Mouse (Mus musculus) B cell, adult 2 months (primary cell): ENCODE measurements at regions not wholly inside any gene's neighbourhood (a gene's known extent, or its start where the extent isn't known, plus 50 kb on each side); places are given as distances from the start of the nearest gene placed in this dataset.
"Not testable (repeated sequence)": the region's sequence is repeated elsewhere in the genome, so short reads cannot be mapped to it uniquely, and the experiment has no call there.

Experiments used
- DNase-seq, 2 experiments: peaks; one replicate each; pipeline ENCODE4 v3.0.0; 2022

- DNase-seq: no peak
Measured at GRCm38 (mm10) chr1:47299311-47299710, 406.7 kb upstream of the Slc39a10 start.

- DNase-seq: no peak
Measured at GRCm38 (mm10) chr1:47285639-47286038, 393.0 kb upstream of the Slc39a10 start.

GRCm38 (mm10) chr1:47278321-47279020, 385.8 kb upstream of the Slc39a10 start:
- DNase-seq: no peak

- no peak for DNase-seq
Measured at GRCm38 (mm10) chr1:47277839-47278238, 385.2 kb upstream of the Slc39a10 start.

DNA sequence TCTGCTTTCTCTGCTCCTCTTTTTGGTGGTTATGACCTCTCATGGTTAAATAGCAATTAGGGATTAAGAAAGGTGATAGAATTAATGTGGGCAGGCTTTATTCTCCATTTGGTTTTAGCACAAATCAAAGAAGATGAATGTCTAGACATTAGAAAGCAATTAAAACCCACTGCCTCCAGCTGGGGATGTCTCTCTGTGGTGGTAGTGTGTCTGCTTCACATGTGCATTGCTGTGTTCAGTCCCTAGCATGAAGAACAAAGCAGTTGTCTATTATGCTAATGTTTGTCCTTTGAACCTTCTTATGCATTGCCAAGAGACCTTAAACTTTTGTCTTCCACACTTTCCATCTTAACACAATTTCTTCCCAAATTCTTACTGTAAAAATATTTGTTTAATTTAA, 379.5 kb upstream of the Slc39a10 start:
- DNase-seq: no peak

- no peak for DNase-seq
Measured at GRCm38 (mm10) chr1:47263611-47264010, 371.0 kb upstream of the Slc39a10 start.

DNA sequence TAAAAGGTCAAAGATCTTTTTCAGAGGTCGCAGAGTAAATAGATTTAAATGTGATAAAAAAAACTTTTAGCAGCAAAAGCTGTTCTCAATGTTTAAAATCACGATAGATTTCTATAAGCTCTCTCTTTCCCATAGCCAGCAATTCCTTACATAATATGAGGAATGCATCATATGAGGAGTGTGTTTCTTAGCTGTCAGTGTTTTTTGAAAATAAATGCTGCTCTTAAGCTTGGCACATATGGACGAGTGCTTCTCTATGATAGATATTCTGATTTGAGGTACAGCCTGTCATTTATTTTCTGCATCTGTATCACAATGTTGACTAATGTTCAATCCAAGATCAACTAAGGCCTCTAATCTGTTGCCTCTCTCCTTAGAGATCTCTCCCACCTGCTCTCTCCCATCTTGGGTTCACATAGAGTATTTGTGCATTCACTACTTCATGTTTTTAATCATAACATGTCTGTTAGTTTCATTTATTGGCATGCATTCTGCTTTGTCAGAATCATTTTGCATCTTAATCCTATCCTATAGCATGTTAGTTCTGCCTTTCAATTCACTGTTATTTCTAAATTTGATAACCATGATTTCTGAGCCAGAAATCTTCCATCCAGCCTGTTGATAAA, 369.0 kb upstream of the Slc39a10 start:
- no peak for DNase-seq

GRCm38 (mm10) chr1:47250706-47251105, 358.1 kb upstream of the Slc39a10 start:
- DNase-seq: not testable (repeated sequence)

GRCm38 (mm10) chr1:47217088-47217487, 324.4 kb upstream of the Slc39a10 start:
- DNase-seq: no peak

DNA sequence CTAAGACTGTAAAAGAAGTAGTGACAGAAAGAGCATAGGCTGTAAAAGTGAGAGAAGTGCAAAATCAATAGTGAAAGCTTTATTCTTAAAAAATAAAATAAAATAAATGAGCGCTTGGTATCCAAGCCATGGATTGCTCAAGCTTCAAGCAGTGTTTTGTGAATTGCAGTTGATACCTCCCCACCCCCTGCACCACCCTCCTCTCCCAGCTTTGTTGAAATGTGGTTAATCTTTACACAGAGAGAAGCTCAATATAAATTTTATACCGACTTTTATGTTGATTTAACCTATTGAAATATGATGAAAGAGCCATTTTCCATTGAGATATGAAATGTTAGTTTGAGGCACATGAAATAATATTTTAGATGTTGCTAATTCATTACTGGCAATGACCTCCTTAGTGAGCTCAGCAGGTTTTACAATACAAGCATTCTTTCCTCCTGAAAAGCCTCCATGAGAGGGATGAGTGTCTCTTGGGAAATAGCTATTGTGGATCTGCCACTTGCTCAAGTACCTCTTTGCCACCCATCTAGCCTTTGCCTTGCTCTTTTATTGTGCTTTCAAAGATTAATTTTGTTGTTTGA, 323.9 kb upstream of the Slc39a10 start:
- no peak for DNase-seq

DNA sequence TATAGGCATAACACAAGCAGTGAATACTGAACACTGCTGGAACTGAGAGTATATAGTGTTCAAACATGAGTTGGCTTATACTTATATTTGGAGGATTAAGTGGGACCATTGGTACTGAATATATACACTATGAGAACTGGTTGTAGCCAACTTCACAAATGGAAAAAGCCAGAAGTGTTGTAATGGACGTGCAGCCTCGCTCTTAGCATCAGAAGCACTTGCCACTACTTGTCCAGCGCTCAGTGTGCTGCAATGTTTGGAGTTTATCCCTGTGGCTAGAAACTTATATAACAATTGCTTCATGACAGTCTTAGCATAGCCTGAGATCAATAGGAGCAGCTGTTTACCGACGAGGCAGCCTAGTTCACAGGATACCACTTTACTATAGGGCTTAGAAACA, 320.8 kb upstream of the Slc39a10 start:
- no peak for DNase-seq

- DNase-seq: no peak
Measured at GRCm38 (mm10) chr1:47193001-47193400, 300.3 kb upstream of the Slc39a10 start.

DNA sequence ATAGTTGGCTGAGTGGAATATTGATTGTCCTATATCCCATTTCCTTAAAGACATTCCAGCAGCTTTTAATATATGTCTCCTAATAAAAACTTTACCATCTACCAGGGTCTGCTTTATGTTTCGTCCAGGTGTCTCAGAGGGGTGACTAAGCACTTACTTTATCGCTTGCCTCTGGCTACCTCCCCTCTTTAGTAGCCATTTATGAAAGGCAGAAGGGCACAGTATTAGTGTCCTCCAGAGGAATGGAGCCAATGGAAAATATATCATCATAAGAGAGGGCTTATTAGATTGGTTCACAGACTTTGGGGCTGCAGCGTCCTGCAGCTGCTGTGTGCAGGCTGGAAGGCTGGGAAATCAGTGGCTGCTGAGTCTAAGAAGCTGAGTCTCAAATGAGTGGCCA, 271.8 kb upstream of the Slc39a10 start:
- no peak for DNase-seq

GRCm38 (mm10) chr1:47163808-47164410, 271.3 kb upstream of the Slc39a10 start:
- DNase-seq: no peak

GRCm38 (mm10) chr1:47130031-47130430, 237.4 kb upstream of the Slc39a10 start:
- DNase-seq: not testable (repeated sequence)

- DNase-seq: no peak
Measured at GRCm38 (mm10) chr1:47119636-47120035, 227.0 kb upstream of the Slc39a10 start.

- not testable (repeated sequence) for DNase-seq
Measured at GRCm38 (mm10) chr1:47116681-47117080, 224.0 kb upstream of the Slc39a10 start.

DNA sequence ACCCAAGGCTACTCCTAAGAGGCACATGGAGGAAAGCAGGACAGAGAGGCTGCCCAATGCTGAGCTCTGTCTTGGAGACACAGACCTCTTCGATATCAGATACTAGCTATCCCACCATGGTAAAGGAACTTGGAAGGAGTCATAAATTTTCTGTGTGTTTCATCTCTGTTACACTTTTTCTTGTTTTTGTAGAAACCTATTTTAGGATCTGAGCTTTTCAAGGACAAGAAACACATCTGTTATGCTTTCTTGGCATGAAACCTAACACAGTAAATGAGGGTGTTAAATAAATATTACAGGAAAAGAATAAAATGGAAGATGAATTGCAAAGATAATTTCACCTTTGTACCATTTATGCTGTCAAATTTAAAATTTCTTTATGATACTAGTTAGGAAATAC, 219.8 kb upstream of the Slc39a10 start:
- DNase-seq: no peak

DNA sequence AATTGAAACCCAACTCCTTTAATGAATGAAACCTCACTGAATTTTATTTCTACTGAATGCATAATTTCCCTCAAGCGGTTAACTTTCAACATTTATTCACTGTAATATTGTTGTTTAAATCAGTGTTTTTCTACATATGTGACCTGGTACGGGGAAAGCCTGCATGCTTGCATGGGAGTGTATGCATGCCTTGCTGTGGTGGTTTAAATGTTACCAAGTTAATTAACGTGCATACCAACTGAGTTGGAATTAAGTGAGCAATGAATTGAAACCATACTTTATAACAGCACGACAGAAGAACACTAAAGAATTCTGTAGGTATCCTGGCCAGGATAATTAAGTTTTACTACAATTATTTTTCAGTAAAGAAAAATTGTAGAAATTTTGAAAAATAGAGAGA, 211.4 kb upstream of the Slc39a10 start:
- no peak for DNase-seq

- no peak for DNase-seq
Measured at GRCm38 (mm10) chr1:47103321-47103988, 210.8 kb upstream of the Slc39a10 start.

GRCm38 (mm10) chr1:47097084-47097996, 204.7 kb upstream of the Slc39a10 start:
- DNase-seq: no peak

GRCm38 (mm10) chr1:47094498-47094897, 201.8 kb upstream of the Slc39a10 start:
- DNase-seq: no peak
